Mouse (Mus musculus) embryonic facial prominence, embryonic 10.5 days (tissue): ENCODE data around the gene Clec4a1. TPM values are rescaled to one million over a fixed set of nuclear protein-coding genes. Genes with fewer than 3 reads are reported as not detected.

ENCODE experiments used
- DNase-seq: peaks from one replicate; pipeline ENCODE4 v3.0.0-alpha.2; 2017; ENCODE audit warnings: low spot score
- H3K27ac ChIP-seq: fragments of 300-500 bp; sonication (generic); replicated peaks from 2 replicates; pipeline ENCODE4 v1.5.1; 2016; ENCODE audit warnings: mild to moderate bottlenecking
- H3K27me3 ChIP-seq: fragments of 300-500 bp; sonication (generic); replicated peaks from 2 replicates; pipeline ENCODE4 v1.6.1; 2016; ENCODE audit warnings: low read depth, mild to moderate bottlenecking; ENCODE audit not compliant: poor library complexity, severe bottlenecking
- H3K36me3 ChIP-seq: fragments of 300-500 bp; sonication (generic); replicated peaks from 2 replicates; pipeline ENCODE4 v1.6.1; 2016; ENCODE audit warnings: mild to moderate bottlenecking, moderate library complexity
- H3K4me1 ChIP-seq: fragments of 300-500 bp; sonication (generic); 2 replicates; pipeline ENCODE4 v1.6.1; 2016
- H3K4me3 ChIP-seq: fragments of 300-500 bp; sonication (generic); 2 replicates; pipeline ENCODE4 v1.5.1; 2016; ENCODE audit warnings: mild to moderate bottlenecking, moderate library complexity
- H3K9me3 ChIP-seq: fragments of 300-500 bp; sonication (generic); 2 replicates; pipeline ENCODE4 v1.6.1; 2016; ENCODE audit warnings: mild to moderate bottlenecking
- WGBS: fragments of 180-500 bp; shearing (Covaris S2); methylation state at CpG from one replicate; pipeline ENCODE4 v1.1.7; 2016; 5-methylcytosine and 5-hydroxymethylcytosine counted together
- polyA plus RNA-seq: library from polyadenylated mRNA; unstranded; fragments of >200 nt; fragmentation: Nextera tagmentation; extraction: Ambion mirVana; gene quantifications from 2 replicates; pipeline ENCODE4 v1.2.1, GENCODE M21; 2016

Gene Clec4a1
- polyA plus RNA-seq, 1 experiment from 2014 or later = 0.65 TPM

DNA sequence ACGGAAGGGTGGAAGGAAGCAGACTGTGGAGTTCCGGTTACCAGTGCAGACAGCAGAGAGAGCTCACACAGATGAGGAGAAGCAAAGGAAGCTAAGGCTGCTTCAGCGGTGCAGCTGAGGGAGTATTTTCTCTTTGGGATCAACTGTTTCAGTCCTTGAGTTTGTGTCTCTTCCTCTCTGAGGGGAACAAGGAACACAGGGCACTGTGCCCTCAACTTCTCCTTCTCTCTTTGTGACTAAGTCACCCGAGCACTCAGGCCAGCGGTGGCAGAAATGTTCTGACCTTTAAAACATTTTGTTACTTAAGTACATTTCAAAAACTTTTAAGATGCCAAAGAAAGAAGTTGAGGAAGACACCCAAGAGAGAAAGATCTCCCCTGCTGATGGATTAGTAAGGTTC, 18.0 kb downstream of the Clec4a1 start:
- no peak overlapping the region for H3K4me3 ChIP-seq

DNA sequence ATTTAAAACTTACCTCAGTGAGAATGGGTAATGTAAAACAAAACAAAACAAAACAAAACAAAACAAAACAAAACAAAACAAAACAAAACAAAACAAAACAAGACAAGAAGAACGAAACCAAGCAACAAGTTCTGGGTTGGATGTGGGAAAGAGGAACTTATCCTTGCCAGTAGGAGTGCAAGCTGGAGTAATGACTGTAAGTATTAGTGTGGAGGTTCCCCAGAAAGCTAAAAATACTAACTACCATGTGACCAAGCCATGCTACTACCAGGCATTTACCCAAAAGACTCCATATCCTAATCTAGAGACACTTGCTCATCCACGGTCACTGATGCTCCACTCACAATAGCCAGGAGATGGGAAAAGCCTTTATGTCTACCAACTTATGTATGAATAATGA, 25.1 kb downstream of the Clec4a1 start:
- H3K36me3 ChIP-seq = no peaks in the 10 kb centered on the region
- no peaks in the 10 kb centered on the region for H3K27me3 ChIP-seq
- no peak overlapping the region for H3K4me3 ChIP-seq
- no peak overlapping the region for H3K27ac ChIP-seq
- peaks cover 8% of the 10 kb centered on the region; the same call in 1 of the 2 replicates for H3K9me3 ChIP-seq
- no peaks in the 10 kb centered on the region for H3K4me1 ChIP-seq
- 89% methylated on average over 2 of the region's 2 CpGs for WGBS
- DNase-seq = no peak

More for the DNA sequence above, 18.0 kb downstream of the Clec4a1 start:
- Histone ChIP-seq H3K9me3 (no peaks in the 10 kb centered on the region), H3K27ac (no peak overlapping the region), H3K4me1 (no peaks in the 10 kb centered on the region), H3K36me3 (no peaks in the 10 kb centered on the region), H3K27me3 (no peaks in the 10 kb centered on the region)
- DNase-seq = no peak
- WGBS = 89% methylated on average over 5 of the region's 5 CpGs

DNA sequence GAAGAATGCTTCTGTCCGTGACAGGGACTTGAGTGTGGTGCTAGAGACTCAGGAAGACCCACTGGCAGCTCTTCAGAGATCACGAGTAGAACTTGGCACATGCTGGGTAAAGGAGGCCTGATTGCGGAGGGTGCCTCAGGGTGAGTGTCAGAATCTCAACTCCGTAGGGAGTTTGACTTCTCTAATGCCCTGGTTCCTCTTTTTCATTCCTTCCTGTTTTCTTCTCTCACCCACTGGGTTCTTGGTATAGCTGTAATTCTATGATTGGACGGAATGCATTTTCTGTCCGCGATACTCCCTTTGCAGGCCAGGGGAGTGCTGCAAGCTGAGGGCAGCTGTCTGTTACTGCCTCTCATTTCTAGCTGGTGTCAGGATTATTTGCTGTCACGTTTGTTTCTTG, 30.8 kb downstream of the Clec4a1 start, which contains the start of gene Clec4a3:
TSS of gene Clec4a3 (plus strand) at position 115 of the 400 bp plus-strand sequence.
- H3K9me3 ChIP-seq = peaks cover 9% of the 10 kb centered on the region; the same call in 1 of the 2 replicates
- no peak within 1 kb of the TSS for H3K27ac ChIP-seq
- H3K4me3 ChIP-seq = no peak within 1 kb of the TSS
- H3K36me3 ChIP-seq = no peaks in the 10 kb centered on the region
- 85% methylated on average over 8 of the region's 8 CpGs for WGBS
- H3K27me3 ChIP-seq = no peaks in the 10 kb centered on the region
- H3K4me1 ChIP-seq = no peaks in the 10 kb centered on the region
- no peak for DNase-seq

DNA sequence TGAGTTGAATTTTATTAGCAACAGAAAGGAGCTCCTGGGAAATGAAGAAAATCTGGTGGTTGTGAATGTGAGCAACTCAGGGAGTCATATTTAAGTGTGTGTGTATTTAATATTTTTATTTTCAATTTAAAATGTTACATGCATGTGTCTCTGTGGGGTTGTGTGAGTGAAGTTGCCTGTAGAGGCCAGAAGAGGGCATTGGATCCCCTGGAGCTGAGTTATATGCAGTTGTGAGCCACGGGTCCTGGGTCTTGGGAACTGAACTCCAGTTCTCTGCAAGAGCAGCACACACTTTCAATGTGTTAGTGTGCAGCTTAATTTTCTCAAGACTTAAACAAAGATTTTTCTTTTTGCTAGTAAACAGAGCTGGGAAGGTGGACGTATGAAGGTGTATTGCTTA, 42.9 kb downstream of the Clec4a1 start:
- Histone ChIP-seq H3K27me3 (no peaks in the 10 kb centered on the region), H3K9me3 (0 out of 2 replicates have a peak, but pooled peaks cover 4% of the 10 kb centered on the region), H3K27ac (no peak overlapping the region), H3K4me3 (no peak overlapping the region), H3K4me1 (no peaks in the 10 kb centered on the region), H3K36me3 (no peaks in the 10 kb centered on the region)
- WGBS = 73% methylated on average over 2 of the region's 2 CpGs
- DNase-seq = no peak

DNA sequence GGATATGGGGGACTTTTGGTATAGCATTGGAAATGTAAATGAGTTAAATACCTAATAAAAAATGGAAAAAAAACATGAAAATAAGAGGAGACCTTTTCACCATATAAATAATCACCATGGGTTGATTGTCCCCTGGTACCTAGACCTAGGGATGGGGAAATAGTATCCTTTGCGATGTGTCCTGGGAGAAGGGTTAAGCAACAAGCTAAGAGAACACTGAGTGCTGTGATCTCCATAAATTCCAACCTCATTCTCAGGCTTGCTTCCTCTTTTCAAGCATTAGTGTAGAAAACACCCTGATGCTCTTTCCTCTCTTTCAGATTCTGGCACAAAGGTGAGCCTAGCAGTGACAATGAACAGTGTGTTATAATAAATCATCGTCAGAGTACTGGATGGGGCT, 47.4 kb downstream of the Clec4a1 start:
- Histone ChIP-seq H3K9me3 (no peaks in the 10 kb centered on the region), H3K36me3 (no peaks in the 10 kb centered on the region), H3K4me3 (no peak overlapping the region), H3K27ac (no peak overlapping the region), H3K27me3 (no peaks in the 10 kb centered on the region), H3K4me1 (no peaks in the 10 kb centered on the region)
- DNase-seq = no peak
- 88% methylated on average over 2 of the region's 2 CpGs for WGBS

Other genes with a start within 250 kb of the Clec4a1 start
- 0.26 TPM in 1 of 2 replicates, not detected in the other for gene Nanog, start 214.4 kb upstream of the Clec4a1 start, polyA plus RNA-seq
- 55.4 and 68.4 TPM in 2 replicates for gene Slc2a3, start 120.2 kb upstream of the Clec4a1 start, polyA plus RNA-seq
- gene Foxj2, start 101.9 kb upstream of the Clec4a1 start, polyA plus RNA-seq = 2.9 and 3.0 TPM in 2 replicates
- gene C3ar1, start 65.7 kb upstream of the Clec4a1 start, polyA plus RNA-seq = 1.1 and 1.5 TPM in 2 replicates
- 54.8 and 58.2 TPM in 2 replicates for gene Necap1, start 47.4 kb upstream of the Clec4a1 start, polyA plus RNA-seq
- 0.34 TPM in 2 replicates for gene Clec4a3, start 30.7 kb downstream of the Clec4a1 start, polyA plus RNA-seq
- not detected in 2 replicates for gene Clec4a4, start 68.5 kb downstream of the Clec4a1 start, polyA plus RNA-seq
- not detected in 2 replicates for gene Clec4b1, start 128.1 kb downstream of the Clec4a1 start, polyA plus RNA-seq
- 0.69 and 0.72 TPM in 2 replicates for gene Clec4a2, start 184.6 kb downstream of the Clec4a1 start, polyA plus RNA-seq